Mouse (Mus musculus): ENCODE results near the gene Lsm7.

The Lsm7 gene

DNA sequence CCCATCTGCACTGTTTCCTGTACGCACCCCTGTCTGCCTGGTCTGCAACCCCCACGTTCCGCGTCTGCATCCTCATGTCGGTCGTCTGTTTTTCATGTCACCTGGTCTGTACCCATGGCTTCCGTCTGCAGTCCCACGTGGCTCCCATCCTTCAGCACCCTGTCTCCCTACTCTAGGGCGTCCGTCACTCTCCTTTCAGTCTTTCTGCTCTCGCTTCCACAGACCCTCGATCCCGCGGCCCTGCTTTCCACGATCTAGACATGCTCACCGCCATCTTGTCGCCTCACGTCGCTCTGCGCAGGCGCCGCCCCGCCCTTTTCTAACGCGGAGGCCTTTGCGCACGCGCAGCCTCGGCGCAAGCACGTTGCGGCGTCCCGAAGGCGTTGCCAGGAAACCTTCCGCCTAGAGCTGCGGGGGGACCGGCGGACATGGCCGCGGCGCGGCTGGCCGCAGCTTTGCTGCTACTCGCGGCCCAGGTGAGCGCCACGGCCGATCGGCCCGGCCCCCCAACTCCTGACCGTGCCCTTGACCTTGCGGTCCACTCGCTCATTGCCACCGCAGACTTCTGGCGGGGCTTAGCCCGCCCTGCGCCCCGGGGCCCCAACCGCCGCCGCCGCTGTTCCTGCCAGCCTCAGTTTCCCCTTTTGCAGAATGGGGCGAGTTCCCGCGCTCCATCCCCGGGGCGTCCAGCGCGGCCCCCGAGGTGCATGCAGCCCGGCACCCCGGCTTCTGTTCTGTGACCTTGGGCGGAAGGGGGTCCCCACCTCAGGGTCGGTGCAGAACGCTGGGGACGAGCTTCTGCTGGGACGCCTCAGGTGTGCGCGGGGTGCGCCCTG lies at the start of gene Lsm7, which contains the start of gene Sppl2b:
Gene Lsm7, minus strand, starts transcription at position 297 of the 836 bp plus-strand sequence.
Gene Sppl2b, plus strand, starts transcription at position 363 of the 836 bp plus-strand sequence.
- DNase-seq (ENCODE audit: low spot score in 2 of 2): peak; percentile 96 to 98

DNA sequence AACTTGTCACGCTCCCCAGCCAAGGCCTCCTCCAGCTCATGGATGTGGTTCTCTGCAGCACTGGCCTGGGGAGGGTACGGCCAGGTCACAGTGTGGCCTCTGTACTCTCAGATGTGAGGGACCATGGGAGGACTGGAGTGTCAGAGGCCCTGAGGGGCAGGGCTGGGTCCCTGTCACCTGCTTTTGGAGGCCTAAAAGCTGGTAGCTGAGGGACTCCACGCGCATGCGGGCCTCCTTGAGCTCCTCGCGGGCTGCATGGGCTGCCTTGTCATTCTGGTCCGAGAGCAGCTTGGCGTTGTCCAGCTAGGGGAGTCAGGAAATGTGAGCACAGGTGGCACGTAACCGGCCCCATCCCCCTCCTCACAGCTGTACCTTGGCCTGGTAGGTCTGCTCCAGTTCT lies 49.7 kb upstream of the Lsm7 start:
- DNase-seq (ENCODE audit: low spot score in 2 of 2): no peak

DNA sequence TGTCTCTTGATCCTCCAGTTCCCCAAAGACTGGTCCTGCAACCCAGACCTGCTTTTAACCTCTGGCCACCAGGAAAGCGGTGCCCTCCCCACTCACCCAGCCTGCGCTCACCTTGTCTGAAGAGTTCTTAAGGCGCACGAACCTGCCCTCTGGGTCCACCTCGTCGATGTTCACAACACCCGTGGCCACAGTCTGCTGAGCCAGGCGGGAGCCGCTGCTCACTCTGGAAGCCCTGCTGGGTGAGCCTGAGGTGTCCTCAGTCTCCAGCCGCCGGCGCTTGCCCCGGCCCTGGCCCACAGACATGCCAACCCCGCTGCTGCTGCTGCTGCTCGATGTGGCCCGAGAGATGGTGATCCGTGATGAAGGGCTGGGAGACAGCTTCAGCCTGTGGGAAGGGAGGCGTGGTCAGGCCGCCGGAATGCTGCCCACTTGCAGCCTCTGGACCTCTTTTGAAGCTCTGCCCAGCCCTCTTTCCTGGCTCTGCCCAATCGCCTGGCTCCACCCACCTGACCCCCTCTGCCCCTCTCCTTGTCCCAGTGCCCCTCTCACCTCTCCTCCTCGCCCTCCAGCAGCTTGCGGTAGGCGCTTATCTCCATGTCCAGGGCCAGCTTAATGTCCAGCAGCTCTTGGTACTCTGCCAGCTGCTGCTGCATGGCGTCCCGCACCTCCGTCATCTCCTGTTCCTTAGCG lies 49.1 kb upstream of the Lsm7 start:
- DNase-seq (ENCODE audit: low spot score in 2 of 2): no peak

DNA sequence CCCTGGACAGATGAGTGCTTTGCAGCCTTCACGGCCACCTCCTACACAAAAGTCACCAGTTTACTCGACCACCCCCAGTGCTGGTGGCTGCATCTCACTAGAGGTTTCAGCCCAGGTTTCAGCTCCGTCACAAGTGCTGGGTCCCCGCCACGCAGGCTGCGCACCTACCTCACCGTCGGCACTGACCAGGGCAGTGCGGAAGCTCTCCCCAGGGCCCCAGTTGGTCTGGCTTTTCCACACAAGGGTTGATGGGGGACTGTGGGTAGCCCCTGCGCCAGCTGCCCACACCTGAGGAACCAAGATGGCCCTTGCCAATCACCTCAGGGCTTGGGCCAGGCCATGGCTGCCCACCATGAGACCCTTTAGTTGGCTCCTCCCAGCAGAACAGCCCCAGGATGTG lies 48.3 kb upstream of the Lsm7 start:
- DNase-seq (ENCODE audit: low spot score in 2 of 2): no peak

DNA sequence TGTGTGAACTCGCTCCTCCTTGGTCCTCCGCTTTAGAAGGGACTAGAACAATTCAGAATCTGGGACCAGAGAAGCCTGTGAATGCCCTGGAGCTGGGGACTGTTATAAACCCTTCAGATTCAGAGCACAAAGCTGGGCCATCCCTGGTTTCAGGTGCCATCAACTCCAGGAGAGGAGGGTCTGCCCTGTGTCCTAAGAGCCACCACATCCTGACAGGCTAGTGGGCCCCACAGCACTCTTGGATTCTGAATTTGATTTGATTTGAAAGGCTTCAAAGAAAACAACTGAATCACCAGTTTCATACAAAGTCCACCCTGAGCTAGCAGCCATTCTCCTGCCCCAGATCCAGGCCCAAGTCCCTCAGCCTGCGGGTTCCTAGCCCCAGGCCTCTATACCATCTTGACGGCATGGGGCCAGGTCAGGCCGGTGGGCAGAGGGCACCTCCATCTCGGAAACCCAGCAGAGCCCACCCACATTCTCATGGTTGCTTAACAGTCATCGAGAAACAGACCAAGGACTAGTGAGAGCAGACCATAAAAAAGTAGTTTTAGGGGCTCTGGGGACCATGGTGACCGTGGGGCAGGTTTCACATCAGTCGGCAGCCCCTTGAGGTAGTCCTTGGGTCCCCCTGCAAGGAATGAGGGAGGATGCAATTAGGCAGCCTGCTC lies 47.4 kb upstream of the Lsm7 start:
- DNase-seq (ENCODE audit: low spot score in 2 of 2): no peak

DNA sequence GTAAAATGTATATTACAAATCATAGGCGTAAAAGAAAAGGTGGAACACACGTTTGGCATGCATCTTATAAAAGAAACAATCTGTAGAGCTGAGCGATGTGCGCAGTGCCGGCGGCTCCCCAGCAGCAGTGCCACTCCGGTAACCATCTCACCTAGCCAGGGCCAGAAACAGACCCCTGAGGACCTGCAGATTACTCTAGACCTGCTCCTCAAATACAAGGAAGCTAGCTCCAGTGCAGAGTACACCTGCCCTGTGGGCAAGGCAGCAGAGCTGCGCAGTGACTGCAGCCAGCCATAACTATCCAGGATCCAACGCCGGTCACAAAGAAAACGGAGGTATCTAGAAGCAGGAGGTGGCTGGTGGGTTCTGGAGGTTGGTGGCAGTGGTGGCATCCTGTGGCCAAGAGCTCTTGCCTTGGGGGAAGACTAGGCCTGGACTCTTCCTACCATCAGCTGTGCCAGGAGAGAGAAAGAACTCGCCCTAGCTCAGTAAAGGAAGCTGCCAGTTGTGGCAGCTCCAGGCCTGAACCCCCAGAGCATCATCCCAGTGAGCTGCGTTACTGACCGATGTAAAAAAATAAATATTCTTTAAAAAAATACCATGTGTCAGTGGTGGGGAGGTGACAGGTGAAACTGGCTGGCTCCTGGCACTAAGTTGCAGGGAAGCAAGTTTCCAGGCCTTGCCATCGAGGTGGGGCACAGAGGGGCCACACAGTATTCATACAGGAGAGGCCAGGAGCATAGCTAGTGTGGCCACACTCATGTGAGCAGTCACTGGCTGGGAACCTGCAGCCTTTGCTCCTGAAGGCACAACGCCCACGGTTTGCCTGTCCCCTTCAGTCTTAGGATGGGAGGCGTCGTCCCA lies 46.6 kb upstream of the Lsm7 start:
- no peak for DNase-seq (ENCODE audit: low spot score in 2 of 2)

DNA sequence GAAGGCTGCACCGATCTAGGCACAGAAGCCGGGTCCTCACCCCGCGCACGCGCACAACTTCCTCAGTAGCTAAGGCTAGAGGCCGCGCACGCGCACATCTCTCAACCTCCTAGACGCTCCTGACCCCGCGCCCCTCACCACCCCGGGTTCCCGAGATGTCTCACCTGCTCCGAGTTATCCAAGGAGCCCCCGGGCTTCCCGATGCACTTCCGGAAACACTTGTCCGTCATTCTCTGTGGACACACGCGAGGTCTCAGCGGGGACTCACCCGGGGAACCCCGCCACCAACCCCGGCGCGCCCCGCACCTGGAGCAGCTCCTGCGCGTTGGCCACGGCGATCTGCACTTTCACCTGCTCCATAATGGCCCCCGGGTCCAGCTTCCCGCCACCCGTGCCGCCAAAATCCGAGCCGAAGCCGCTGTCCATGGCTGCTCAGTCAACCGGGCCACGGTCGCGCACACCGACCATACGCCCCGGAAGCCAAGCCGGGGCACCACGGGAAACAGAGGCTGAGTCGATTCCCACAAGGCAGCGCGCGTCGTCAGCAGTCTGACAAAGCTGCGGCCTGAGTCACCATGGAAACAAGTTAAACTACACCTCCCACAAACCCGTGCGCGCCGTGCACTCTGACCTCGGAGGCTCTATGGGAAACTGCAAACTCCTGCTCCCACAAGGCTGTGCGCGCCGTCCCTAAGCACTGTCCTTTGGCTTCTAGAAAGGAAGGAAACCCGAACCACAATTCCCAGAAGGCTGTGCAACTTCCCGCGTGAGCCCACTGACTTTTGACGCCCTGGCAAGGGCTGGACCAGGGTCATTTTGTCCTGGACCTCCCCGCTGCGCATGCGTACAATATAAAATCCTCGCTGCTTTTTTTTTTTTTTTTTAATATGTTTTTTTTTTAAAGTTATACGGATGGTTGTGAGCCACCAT lies 45.6 kb upstream of the Lsm7 start, which contains the start of gene Timm13:
Gene Timm13, minus strand, starts transcription at position 652 of the 930 bp plus-strand sequence.
- DNase-seq (ENCODE audit: low spot score in 2 of 2): peak; percentile 99 to 100

DNA sequence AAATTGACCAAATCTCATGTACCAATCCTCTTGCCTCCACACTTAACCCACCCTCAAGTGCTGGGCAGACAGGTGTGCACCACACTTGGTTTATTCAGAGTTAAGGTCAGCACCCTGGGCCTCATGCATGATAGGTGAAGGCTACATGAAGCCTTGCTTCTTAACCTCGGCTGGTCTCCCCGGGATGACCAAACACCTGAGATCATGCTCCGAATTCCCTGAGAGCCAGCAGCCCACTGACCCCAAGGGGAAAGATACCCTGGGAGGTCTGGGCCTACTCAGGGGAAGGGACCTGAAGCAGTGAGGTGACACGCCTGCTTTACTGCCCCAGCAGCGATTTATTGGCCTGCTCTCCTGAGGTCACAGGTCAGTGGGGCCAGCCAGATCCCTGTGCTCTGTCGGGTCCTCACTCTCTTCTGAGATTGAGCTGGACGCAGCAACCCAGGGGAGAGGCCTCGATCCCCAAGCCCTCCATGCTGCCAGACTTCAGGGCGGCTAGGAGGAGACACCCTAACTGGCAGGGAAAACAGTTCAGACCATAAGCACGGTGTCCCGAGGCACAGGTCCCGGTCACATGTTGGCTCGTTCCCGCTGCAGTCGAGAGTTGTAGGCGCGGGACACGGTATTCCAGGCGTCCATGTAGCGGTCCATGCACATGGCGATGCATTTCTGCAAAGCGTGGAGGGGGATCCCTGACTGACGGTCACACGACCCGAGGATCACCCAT lies 44.7 kb upstream of the Lsm7 start:
- no peak for DNase-seq (ENCODE audit: low spot score in 2 of 2)

DNA sequence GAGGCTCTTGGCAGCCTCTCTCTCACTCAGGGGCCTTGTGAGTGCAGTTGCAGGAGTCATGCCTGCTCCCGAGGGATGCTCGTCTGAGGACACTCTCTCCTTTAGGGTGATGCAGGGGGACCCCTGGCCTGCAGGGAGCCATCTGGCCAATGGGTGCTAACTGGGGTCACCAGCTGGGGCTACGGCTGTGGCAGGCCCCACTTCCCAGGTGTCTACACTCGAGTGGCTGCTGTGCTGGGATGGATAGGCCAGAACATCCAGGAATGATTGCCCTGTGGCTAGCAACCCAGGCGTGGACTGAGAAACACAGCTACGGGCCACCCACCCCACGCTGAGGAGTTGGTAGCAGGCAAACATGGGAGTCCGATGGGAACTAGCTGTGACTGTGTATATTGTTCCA lies 44.1 kb upstream of the Lsm7 start:
- DNase-seq (ENCODE audit: low spot score in 2 of 2): no peak

DNA sequence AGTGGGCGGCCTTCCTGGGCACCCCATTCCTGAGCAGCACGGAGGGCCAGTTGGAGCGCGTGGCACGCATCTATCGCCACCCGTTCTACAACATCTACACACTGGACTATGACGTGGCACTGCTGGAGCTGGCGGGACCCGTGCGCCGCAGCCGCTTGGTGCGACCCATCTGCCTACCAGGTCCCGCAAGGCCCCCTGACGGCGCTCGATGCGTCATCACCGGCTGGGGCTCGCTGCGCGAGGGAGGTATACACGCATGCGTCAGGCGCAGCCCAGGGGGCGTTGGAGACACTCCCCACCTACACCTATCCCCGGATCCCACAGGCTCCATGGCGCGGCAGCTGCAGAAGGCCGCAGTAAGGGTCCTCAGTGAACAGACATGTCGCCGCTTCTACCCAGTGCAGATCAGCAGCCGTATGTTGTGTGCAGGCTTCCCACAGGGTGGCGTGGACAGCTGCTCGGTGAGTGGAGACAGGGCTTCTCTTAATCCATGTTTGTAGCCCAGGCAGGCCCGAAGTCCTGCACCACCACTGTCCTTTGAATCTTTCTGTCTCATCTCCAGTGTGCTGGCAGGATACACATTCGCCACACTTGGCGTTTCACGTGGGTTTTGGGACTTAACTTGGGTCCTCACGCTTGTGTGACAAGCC lies 43.0 kb upstream of the Lsm7 start:
- peak; percentile 68 to 74 for DNase-seq (ENCODE audit: low spot score in 2 of 2)

DNA sequence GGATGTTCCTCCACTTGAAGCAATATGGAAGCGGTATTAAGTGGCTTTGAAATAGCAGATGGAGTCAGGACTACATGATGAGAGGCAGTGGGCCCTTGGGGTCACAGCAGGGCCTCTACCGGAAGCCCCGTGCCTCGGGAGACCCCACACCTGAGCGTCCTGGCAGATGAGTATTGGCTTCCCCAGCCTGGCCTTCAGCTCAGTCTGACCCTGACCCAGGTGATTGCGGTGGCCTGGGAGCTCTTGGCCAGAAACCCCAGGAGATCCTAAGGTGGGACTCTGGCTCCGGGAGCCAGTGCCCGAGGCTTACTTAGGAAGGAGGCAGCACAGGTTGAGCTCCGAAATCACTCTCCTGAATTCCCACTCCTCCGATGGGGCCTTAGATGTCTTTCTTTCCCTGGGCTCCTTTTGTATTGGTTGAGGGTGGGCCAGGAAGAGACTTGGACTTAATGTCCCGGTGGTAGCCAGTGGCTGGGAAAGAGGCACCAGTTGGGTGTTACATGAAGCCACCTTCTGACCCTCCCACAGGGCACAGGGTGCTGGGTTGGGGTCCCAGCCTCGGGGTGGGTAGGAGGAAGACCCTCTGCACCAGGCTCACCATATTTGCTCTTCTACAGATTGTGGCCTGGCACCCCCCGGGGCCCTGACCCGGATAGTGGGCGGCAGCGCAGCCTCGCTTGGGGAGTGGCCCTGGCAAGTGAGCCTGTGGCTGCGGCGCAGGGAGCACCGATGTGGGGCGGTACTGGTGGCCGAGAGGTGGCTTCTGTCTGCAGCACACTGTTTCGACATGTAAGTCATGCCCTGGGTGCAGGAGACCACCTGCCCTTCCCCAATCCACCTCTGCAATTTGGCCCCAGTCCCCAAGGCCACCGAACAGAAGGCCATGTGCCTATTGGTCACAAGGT lies 41.8 kb upstream of the Lsm7 start:
- DNase-seq (ENCODE audit: low spot score in 2 of 2): no peak

DNA sequence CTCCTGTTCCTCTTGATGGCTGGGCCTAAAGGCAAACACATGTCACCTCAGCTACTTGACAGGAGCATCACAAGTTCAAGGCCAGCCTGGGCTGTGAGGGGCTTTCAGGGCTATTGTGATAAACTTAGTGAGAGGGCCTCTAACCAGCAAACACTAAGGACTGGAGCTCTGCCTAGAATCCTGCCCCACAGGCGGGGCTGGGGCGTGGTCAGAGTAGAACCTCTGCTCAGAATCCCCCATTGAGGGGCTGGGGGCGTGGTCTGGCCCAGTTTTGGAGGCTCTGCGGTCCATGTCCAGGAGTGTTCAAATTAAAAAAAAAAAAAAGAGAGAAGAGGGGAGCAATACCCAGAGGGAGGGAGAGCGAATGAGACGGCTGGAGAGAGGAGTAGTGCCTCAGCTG lies 40.7 kb upstream of the Lsm7 start:
- no peak for DNase-seq (ENCODE audit: low spot score in 2 of 2)

DNA sequence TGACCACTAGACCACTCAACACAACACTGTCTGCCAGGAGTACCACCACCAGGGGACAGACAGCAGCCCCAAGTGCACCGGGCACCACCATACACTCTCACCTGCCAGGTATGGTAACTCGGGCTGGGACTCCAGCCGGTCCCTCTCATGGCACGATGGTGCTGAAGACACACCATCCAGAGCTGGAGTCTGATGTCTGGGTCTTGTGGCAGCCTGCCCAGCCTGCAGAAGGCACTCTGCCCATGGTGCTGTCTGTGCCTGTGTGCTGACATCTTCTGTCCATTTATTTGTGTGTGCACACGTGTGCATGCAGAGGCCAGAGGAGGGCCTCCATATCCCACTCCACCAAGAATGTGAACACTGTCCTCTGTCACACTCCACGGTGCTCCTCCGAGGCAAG lies 40.1 kb upstream of the Lsm7 start:
- DNase-seq (ENCODE audit: low spot score in 2 of 2): no peak

DNA sequence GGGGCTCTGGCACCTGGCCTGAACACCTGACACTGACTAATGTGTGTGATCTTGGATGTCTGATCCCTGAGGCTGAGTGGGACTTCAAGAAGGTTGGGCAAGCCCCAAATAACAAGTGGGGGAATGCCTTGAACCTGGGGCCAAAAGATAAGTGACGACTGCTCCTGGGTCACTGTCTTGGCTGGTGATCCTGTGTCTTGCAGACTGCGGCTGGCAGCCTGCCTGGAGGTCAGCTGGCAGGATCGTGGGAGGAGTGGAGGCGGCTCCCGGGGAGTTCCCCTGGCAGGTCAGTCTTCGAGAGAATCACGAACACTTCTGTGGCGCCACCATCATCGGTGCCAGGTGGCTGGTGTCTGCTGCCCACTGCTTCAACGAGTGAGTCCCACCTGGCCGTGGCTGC lies 32.2 kb upstream of the Lsm7 start:
- DNase-seq (ENCODE audit: low spot score in 2 of 2): no peak

DNA sequence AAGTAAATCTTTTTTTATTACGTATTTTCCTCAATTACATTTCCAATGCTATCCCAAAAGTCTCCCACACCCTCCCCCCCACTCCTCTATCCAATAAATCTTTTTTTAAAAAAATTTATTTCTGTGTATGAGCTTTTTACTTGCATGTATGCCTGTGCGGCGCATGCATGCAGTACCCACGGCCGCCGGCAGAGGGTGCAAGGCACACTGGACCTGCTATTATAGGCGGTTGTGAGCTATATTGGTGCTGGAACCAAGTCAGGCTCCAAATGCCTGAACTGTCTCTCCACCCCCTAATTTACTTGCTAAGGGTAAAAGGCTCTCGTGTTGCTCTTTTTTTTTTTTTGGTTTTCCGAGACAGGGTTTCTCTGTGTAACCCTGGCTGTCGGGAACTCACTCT lies 26.3 kb upstream of the Lsm7 start:
- DNase-seq (ENCODE audit: low spot score in 2 of 2): peak in 1 of 2 experiments; percentile 64

DNA sequence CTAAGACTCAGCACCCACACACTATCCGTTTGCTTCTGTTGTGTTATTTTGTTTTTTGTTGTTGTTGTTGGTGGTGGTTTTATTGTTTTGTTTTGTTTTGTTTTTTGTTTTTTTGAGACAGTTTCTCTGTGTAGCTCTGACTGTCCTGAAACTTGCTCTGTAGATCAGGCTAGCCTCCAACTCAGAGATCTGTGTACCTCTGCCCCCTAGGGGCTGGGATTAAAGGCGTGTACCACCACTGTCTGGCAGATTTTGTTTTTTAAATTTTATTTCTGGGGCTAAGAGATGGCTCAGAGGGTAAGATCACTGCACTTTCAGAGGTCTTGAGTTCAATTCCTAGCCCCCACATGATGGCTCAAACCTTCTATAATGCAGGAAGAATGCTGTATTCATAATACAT lies 25.9 kb upstream of the Lsm7 start:
- DNase-seq (ENCODE audit: low spot score in 2 of 2): no peak

DNA sequence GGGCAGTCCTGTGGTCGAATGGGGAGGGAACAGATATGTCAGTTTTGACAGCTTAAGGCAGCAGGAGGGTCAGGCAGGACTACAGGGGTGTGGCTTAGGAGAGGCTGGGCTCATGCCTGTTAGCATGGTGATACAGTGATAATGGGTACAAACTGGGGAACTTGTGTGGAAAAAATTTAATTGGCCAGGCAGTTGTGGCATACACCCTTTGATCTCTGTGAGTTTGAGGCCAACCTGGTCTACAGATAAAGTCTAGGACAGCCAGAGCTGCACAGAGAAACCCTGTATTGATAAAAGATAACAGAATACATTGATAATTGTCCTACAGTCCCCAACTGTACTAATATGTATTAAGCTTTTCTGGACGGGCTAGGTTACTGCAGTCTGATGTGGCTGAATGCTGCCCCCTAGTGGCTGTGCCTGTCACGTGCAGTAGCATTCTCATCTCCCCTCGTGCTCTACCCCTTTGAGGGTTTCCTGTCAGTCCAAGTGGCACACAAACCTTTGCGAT lies 25.2 kb upstream of the Lsm7 start:
- DNase-seq (ENCODE audit: low spot score in 2 of 2): peak in 1 of 2 experiments; percentile 57

DNA sequence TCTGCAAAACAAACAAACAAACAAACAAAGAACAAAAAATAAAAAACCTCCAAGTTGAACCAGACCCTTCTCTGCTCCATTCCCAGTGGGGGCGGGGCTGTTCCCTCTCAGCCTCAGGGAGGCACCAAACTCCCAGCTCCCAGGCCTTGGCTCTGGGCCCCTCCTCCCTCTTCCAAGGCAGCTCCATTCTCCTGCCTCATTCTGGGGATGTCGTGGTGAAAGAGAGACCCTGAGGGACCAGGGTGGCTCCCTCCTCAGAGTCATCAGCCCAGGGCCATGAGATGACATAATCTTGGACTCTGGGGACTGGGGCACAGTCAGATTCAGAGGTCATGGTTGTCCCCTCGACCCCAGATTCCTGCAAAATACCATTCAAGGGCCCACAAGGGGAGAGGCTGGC lies 21.6 kb upstream of the Lsm7 start:
- no peak for DNase-seq (ENCODE audit: low spot score in 2 of 2)
